In the genomic region with DNA sequence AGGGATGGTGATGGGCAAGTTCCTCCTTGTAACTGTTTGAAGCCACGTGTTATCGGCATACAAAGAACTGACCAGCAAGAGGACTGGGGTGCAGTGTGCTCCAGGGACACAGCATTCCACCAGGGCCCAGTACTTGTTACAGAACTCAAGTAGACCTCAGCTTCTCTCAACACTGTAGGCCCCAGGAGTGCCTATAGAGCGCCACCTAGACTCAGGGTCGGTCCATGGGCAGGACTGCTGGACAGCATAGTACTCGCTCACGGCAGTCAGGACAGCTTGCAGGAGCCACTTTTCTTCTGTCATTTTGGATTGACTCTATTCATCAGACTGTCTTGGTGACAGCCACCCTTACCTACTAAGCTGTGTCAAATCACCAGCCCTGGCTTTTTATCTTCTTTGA, we compare ENCODE assay signal across 14 mouse cellular contexts. TPM values are rescaled to one million over a fixed set of nuclear protein-coding genes. Genes with fewer than 3 reads are reported as not detected.
DNase-seq lines count a peak whose midpoint lies in the region; ATAC-seq and TF ChIP-seq lines count a peak whose summit lies in the region.
"Had no signal": no experiment of that assay in that cellular context is flagged by ENCODE, and none has a peak within 500 bp of the region (broad histone marks: within the 10 kb centered on the region; RNA-seq: fewer than 3 reads in every experiment).

No protein-coding gene starts in this region.

- peak; percentile 18; the same call in 1 of the 2 replicates for TF ChIP-seq CTCF in lung, embryonic 14.5 days (IDR thresholded peaks at IDR 0.05; ENCODE audit: low read depth)

- H3K4me3 ChIP-seq in heart, embryonic 12.5 days, result no peak overlapping the region
- no peak overlapping the region for H3K4me3 ChIP-seq in lung, embryonic 14.5 days (ENCODE audit: low read depth, low read length)
- H3K4me3 ChIP-seq in embryonic facial prominence, embryonic 10.5 days, result 0 out of 2 replicates have a peak overlapping the region, but pooled peaks have one; percentile 2
- no peak overlapping the region for H3K4me3 ChIP-seq in myocyte
- H3K4me3 ChIP-seq: lung, embryonic 15.5 days; neural tube, embryonic 15.5 days had no signal

- H3K4me1 ChIP-seq in heart, embryonic 12.5 days (replicated peaks), result peaks cover 74% of the 10 kb centered on the region
- H3K4me1 ChIP-seq in lung, embryonic 14.5 days (ENCODE audit: insufficient read depth), result peaks cover 9% of the 10 kb centered on the region
- H3K4me1 ChIP-seq in embryonic facial prominence, embryonic 10.5 days, result peaks cover 33% of the 10 kb centered on the region

- no peak for DNase-seq in heart, adult 11 months
- no peak for DNase-seq in lung, embryonic 14.5 days
- DNase-seq in lung, postnatal 4 days, result no peak
- DNase-seq in embryonic facial prominence, embryonic 10.5 days (ENCODE audit: low spot score), result no peak
- no peak for DNase-seq in kidney, adult 8-10 months
- DNase-seq: cerebellum, adult 11-12 months; gastrocnemius, postnatal 10 days; kidney, postnatal 25 days had no signal

- no peaks in the 10 kb centered on the region for H3K27me3 ChIP-seq in heart, embryonic 12.5 days (replicated peaks)
- H3K27me3 ChIP-seq in lung, embryonic 14.5 days (ENCODE audit: insufficient read depth, low read length), result no peaks in the 10 kb centered on the region
- H3K27me3 ChIP-seq in embryonic facial prominence, embryonic 10.5 days (replicated peaks; ENCODE audit: low read depth, poor library complexity, severe bottlenecking), result no peaks in the 10 kb centered on the region
- H3K27me3 ChIP-seq in myocyte (ENCODE audit: control insufficient read depth, insufficient read depth, insufficient read length), result no peaks in the 10 kb centered on the region
- H3K27me3 ChIP-seq: lung, embryonic 15.5 days; neural tube, embryonic 15.5 days had no signal

- WGBS in heart, embryonic 12.5 days, result 74% methylated on average over 6 of the region's 6 CpGs
- WGBS in lung, embryonic 14.5 days, result 84% methylated on average over 6 of the region's 6 CpGs
- 80% methylated on average over 6 of the region's 6 CpGs for WGBS in embryonic facial prominence, embryonic 10.5 days

- H3K9me3 ChIP-seq in heart, embryonic 12.5 days (replicated peaks), result no peaks in the 10 kb centered on the region
- no peaks in the 10 kb centered on the region for H3K9me3 ChIP-seq in lung, embryonic 14.5 days (ENCODE audit: low read depth, low read length)
- H3K9me3 ChIP-seq in embryonic facial prominence, embryonic 10.5 days, result no peaks in the 10 kb centered on the region
- H3K9me3 ChIP-seq: lung, embryonic 15.5 days; neural tube, embryonic 15.5 days had no signal

- 0 out of 2 replicates have a peak overlapping the region, but pooled peaks have one; percentile 22 for H3K27ac ChIP-seq in heart, embryonic 12.5 days (ENCODE audit: poor library complexity, severe bottlenecking)
- H3K27ac ChIP-seq in lung, embryonic 14.5 days (ENCODE audit: low read depth), result no peak overlapping the region; the same call in 1 of the 2 replicates
- H3K27ac ChIP-seq in embryonic facial prominence, embryonic 10.5 days (replicated peaks), result no peak overlapping the region
- H3K27ac ChIP-seq: hindbrain, postnatal 0 days; lung, embryonic 15.5 days; neural tube, embryonic 15.5 days had no signal

- TF ChIP-seq POLR2A in myocyte (IDR thresholded peaks at IDR 0.05; ENCODE audit: insufficient read length, low read depth), result no peak

- peaks cover 71% of the 10 kb centered on the region for H3K79me2 ChIP-seq in myocyte (ENCODE audit: control insufficient read depth, insufficient read depth)

- peak overlapping the region; percentile 11; the same call in 1 of the 2 replicates for H3K9ac ChIP-seq in heart, embryonic 12.5 days
- H3K9ac ChIP-seq in lung, embryonic 14.5 days, result no peak overlapping the region
- H3K9ac ChIP-seq: lung, embryonic 15.5 days had no signal

- H3K36me3 ChIP-seq in heart, embryonic 12.5 days, result peaks cover 14% of the 10 kb centered on the region
- peaks cover 27% of the 10 kb centered on the region for H3K36me3 ChIP-seq in lung, embryonic 14.5 days (ENCODE audit: insufficient read depth)
- peaks cover 61% of the 10 kb centered on the region for H3K36me3 ChIP-seq in embryonic facial prominence, embryonic 10.5 days (replicated peaks)
- H3K36me3 ChIP-seq in myocyte (ENCODE audit: control insufficient read depth, insufficient read depth), result peaks cover 1% of the 10 kb centered on the region

- no peak overlapping the region for H3K4me2 ChIP-seq in heart, embryonic 12.5 days
- 0 out of 2 replicates have a peak overlapping the region, but pooled peaks have one; percentile 3 for H3K4me2 ChIP-seq in lung, embryonic 14.5 days
- H3K4me2 ChIP-seq in myocyte (ENCODE audit: low read depth), result peak overlapping the region; percentile 19

- H3ac ChIP-seq in myocyte (ENCODE audit: control insufficient read depth, insufficient read length), result no peak overlapping the region

- ATAC-seq in heart, embryonic 12.5 days (ENCODE audit: insufficient number of reproducible peaks, low FRiP score), result no peak
- ATAC-seq in lung, embryonic 14.5 days (ENCODE audit: insufficient read depth), result no peak
- ATAC-seq: hindbrain, postnatal 0 days; midbrain, embryonic 16.5 days had no signal

TF ChIP-seq in myocyte, 11 proteins besides CTCF, POLR2A, EP300 and RAD21:
- TF ChIP-seq POLR2AphosphoS2 (IDR thresholded peaks at IDR 0.05; ENCODE audit: insufficient read length, low read depth), result no peak
- no peak for TF ChIP-seq TCF3 (IDR thresholded peaks at IDR 0.05; ENCODE audit: insufficient read length, low read depth)
- no peak for TF ChIP-seq REST (IDR thresholded peaks at IDR 0.05; ENCODE audit: insufficient read depth, insufficient read length)
- TF ChIP-seq SRF (IDR thresholded peaks at IDR 0.05; ENCODE audit: control insufficient read depth, insufficient read length, low read depth), result no peak
- TF ChIP-seq CEBPB (IDR thresholded peaks at IDR 0.05; ENCODE audit: insufficient read depth, poor library complexity, severe bottlenecking), result no peak
- TF ChIP-seq TCF12 (IDR thresholded peaks at IDR 0.05; ENCODE audit: insufficient read depth, poor library complexity, severe bottlenecking), result no peak
- TF ChIP-seq MYOD1 (IDR thresholded peaks at IDR 0.05; ENCODE audit: control insufficient read depth in 1 of 3, insufficient read length in 2 of 3, low read depth in 2 of 3), result no peak
- TF ChIP-seq MAX (IDR thresholded peaks at IDR 0.05; ENCODE audit: low read depth), result no peak
- no peak for TF ChIP-seq USF1 (IDR thresholded peaks at IDR 0.05; ENCODE audit: low read depth)
- no peak for TF ChIP-seq MYOG (IDR thresholded peaks at IDR 0.05; ENCODE audit: control insufficient read depth in 1 of 3, insufficient read depth in 1 of 3, insufficient read length in 2 of 3, low read depth in 2 of 3)
- no peak for TF ChIP-seq E2F4 (IDR thresholded peaks at IDR 0.05; ENCODE audit: insufficient read depth)
TF ChIP-seq in myocyte: peak in this region for 0.

RNA-seq across cellular contexts. Expression of a gene that starts 2.8 kb away (rescaled TPM):
- polyA plus RNA-seq in heart, embryonic 12.5 days (2016; fragmentation: Nextera tagmentation; extraction: Ambion mirVana), result 151 and 158 TPM in 2 replicates
- 183 and 185 TPM in 2 replicates for polyA plus RNA-seq in lung, embryonic 14.5 days (2014; fragmentation: Nextera tagmentation; extraction: Ambion mirVana)
- polyA plus RNA-seq in embryonic facial prominence, embryonic 10.5 days (2016; fragmentation: Nextera tagmentation; extraction: Ambion mirVana), result 188 and 189 TPM in 2 replicates
- 106 TPM for polyA plus RNA-seq in myocyte (2012; fragmentation: generic; extraction: Trizol)

RNA-seq across cellular contexts. Expression of a gene that starts 54.5 kb away (rescaled TPM):
- 41.8 and 42.4 TPM in 2 replicates for polyA plus RNA-seq in heart, embryonic 12.5 days (2016; fragmentation: Nextera tagmentation; extraction: Ambion mirVana)
- polyA plus RNA-seq in lung, embryonic 14.5 days (2014; fragmentation: Nextera tagmentation; extraction: Ambion mirVana), result 53.3 and 57.7 TPM in 2 replicates
- polyA plus RNA-seq in embryonic facial prominence, embryonic 10.5 days (2016; fragmentation: Nextera tagmentation; extraction: Ambion mirVana), result 50.5 and 50.6 TPM in 2 replicates
- 65.5 TPM for polyA plus RNA-seq in myocyte (2012; fragmentation: generic; extraction: Trizol)
